Mouse (Mus musculus): ENCODE data around the gene Pkp4. TPM values are rescaled to one million over a fixed set of nuclear protein-coding genes. Genes with fewer than 3 reads are reported as not detected.

Gene Pkp4
- polyA plus RNA-seq, 1 experiment from 2014 or later = 14.7 TPM

GRCm38 (mm10) chr2:59345141-59345839 lies 184.6 kb downstream of the Pkp4 start:
- H3K9ac ChIP-seq (replicated peaks) = no peak overlapping the region
- H3K4me1 ChIP-seq = no peaks in the 10 kb centered on the region
- no peak overlapping the region for H3K4me3 ChIP-seq
- no peaks in the 10 kb centered on the region for H3K9me3 ChIP-seq
- H3K27ac ChIP-seq (replicated peaks) = no peak overlapping the region
- no peaks in the 10 kb centered on the region for H3K27me3 ChIP-seq
- H3K4me2 ChIP-seq (replicated peaks) = no peak overlapping the region
- WGBS = 91% methylated on average over 11 of the region's 11 CpGs
- peaks cover 50% of the 10 kb centered on the region for H3K36me3 ChIP-seq
- no peak for ATAC-seq (ENCODE audit: low FRiP score, low read depth)

GRCm38 (mm10) chr2:59346443-59346842 lies 185.8 kb downstream of the Pkp4 start:
- H3K27ac ChIP-seq (replicated peaks) = no peak overlapping the region
- no peaks in the 10 kb centered on the region for H3K9me3 ChIP-seq
- H3K9ac ChIP-seq (replicated peaks) = no peak overlapping the region
- no peaks in the 10 kb centered on the region for H3K27me3 ChIP-seq
- no peak overlapping the region for H3K4me3 ChIP-seq
- no peak overlapping the region for H3K4me2 ChIP-seq (replicated peaks)
- H3K36me3 ChIP-seq = peaks cover 50% of the 10 kb centered on the region
- no peak for ATAC-seq (ENCODE audit: low FRiP score, low read depth)
- H3K4me1 ChIP-seq = peaks cover 4% of the 10 kb centered on the region; the same call in 1 of the 2 replicates
- WGBS = 90% methylated on average over 12 of the region's 12 CpGs

GRCm38 (mm10) chr2:59348585-59348984 lies 187.9 kb downstream of the Pkp4 start:
- Histone ChIP-seq H3K9me3 (no peaks in the 10 kb centered on the region), H3K27me3 (no peaks in the 10 kb centered on the region), H3K4me2 (replicated peaks) (no peak overlapping the region), H3K36me3 (peaks cover 44% of the 10 kb centered on the region), H3K27ac (replicated peaks) (no peak overlapping the region), H3K4me3 (no peak overlapping the region), H3K4me1 (peaks cover 9% of the 10 kb centered on the region; the same call in 1 of the 2 replicates), H3K9ac (replicated peaks) (no peak overlapping the region)
- ATAC-seq (ENCODE audit: low FRiP score, low read depth) = no peak
- 94% methylated on average over 8 of the region's 8 CpGs for WGBS

- 79% methylated on average over 3 of the region's 3 CpGs for WGBS
- Histone ChIP-seq H3K4me3 (no peak overlapping the region), H3K27ac (replicated peaks) (no peak overlapping the region), H3K27me3 (no peaks in the 10 kb centered on the region), H3K4me2 (replicated peaks) (no peak overlapping the region), H3K4me1 (peaks cover 9% of the 10 kb centered on the region; the same call in 1 of the 2 replicates), H3K9ac (replicated peaks) (no peak overlapping the region), H3K9me3 (no peaks in the 10 kb centered on the region), H3K36me3 (peaks cover 46% of the 10 kb centered on the region)
- no peak for ATAC-seq (ENCODE audit: low FRiP score, low read depth)
These were observed 189.4 kb downstream of the Pkp4 start for GRCm38 (mm10) chr2:59350094-59350493.

- no peak overlapping the region for H3K4me3 ChIP-seq
- WGBS = 75% methylated on average over 16 of the region's 16 CpGs
- ATAC-seq (ENCODE audit: low FRiP score, low read depth) = peak; percentile 57; the same call in 1 of the 2 replicates
- no peak overlapping the region for H3K27ac ChIP-seq (replicated peaks)
- no peaks in the 10 kb centered on the region for H3K9me3 ChIP-seq
- H3K27me3 ChIP-seq = no peaks in the 10 kb centered on the region
- peaks cover 39% of the 10 kb centered on the region for H3K36me3 ChIP-seq
- peaks cover 9% of the 10 kb centered on the region; the same call in 1 of the 2 replicates for H3K4me1 ChIP-seq
- H3K9ac ChIP-seq (replicated peaks) = no peak overlapping the region
- H3K4me2 ChIP-seq (replicated peaks) = no peak overlapping the region
These were observed 190.9 kb downstream of the Pkp4 start for GRCm38 (mm10) chr2:59351303-59352099.

- peaks cover 26% of the 10 kb centered on the region for H3K36me3 ChIP-seq
- 85% methylated on average over 3 of the region's 3 CpGs for WGBS
These were observed 193.2 kb downstream of the Pkp4 start for GRCm38 (mm10) chr2:59353821-59354220.

GRCm38 (mm10) chr2:59355531-59356289 lies 195.1 kb downstream of the Pkp4 start:
- H3K27me3 ChIP-seq = no peaks in the 10 kb centered on the region
- WGBS = 96% methylated on average over 5 of the region's 5 CpGs
- peaks cover 23% of the 10 kb centered on the region for H3K36me3 ChIP-seq
- no peak overlapping the region for H3K9ac ChIP-seq (replicated peaks)
- no peaks in the 10 kb centered on the region for H3K9me3 ChIP-seq
- peaks cover 9% of the 10 kb centered on the region; the same call in 1 of the 2 replicates for H3K4me1 ChIP-seq
- H3K27ac ChIP-seq (replicated peaks) = no peak overlapping the region
- H3K4me2 ChIP-seq (replicated peaks) = no peak overlapping the region
- H3K4me3 ChIP-seq = no peak overlapping the region
- no peak for ATAC-seq (ENCODE audit: low FRiP score, low read depth)

More at GRCm38 (mm10) chr2:59353821-59354220, 193.2 kb downstream of the Pkp4 start:
- Histone ChIP-seq H3K4me3 (no peak overlapping the region), H3K27me3 (no peaks in the 10 kb centered on the region), H3K4me2 (replicated peaks) (no peak overlapping the region), H3K4me1 (peaks cover 9% of the 10 kb centered on the region; the same call in 1 of the 2 replicates), H3K9me3 (no peaks in the 10 kb centered on the region), H3K27ac (replicated peaks) (no peak overlapping the region), H3K9ac (replicated peaks) (no peak overlapping the region)
- ATAC-seq (ENCODE audit: low FRiP score, low read depth) = no peak

GRCm38 (mm10) chr2:59359760-59360342 lies 199.2 kb downstream of the Pkp4 start:
- H3K27ac ChIP-seq (replicated peaks) = no peak overlapping the region
- no peak overlapping the region for H3K9ac ChIP-seq (replicated peaks)
- ATAC-seq (ENCODE audit: low FRiP score, low read depth) = no peak
- WGBS = 78% methylated on average over 9 of the region's 9 CpGs
- no peaks in the 10 kb centered on the region for H3K9me3 ChIP-seq
- H3K4me3 ChIP-seq = no peak overlapping the region
- no peaks in the 10 kb centered on the region for H3K4me1 ChIP-seq
- H3K27me3 ChIP-seq = no peaks in the 10 kb centered on the region
- peaks cover 8% of the 10 kb centered on the region for H3K36me3 ChIP-seq
- no peak overlapping the region for H3K4me2 ChIP-seq (replicated peaks)

- Histone ChIP-seq H3K27ac (replicated peaks) (no peak overlapping the region), H3K9me3 (no peaks in the 10 kb centered on the region), H3K4me3 (no peak overlapping the region), H3K36me3 (no peaks in the 10 kb centered on the region), H3K4me2 (replicated peaks) (no peak overlapping the region), H3K4me1 (no peaks in the 10 kb centered on the region), H3K27me3 (no peaks in the 10 kb centered on the region), H3K9ac (replicated peaks) (no peak overlapping the region)
- ATAC-seq (ENCODE audit: low FRiP score, low read depth) = no peak
- WGBS = 22% methylated on average over 4 of the region's 4 CpGs
These were observed 200.7 kb downstream of the Pkp4 start for GRCm38 (mm10) chr2:59361350-59361780.

GRCm38 (mm10) chr2:59364156-59364842 lies 203.6 kb downstream of the Pkp4 start:
- Histone ChIP-seq H3K4me2 (replicated peaks) (no peak overlapping the region), H3K27me3 (no peaks in the 10 kb centered on the region), H3K27ac (replicated peaks) (no peak overlapping the region), H3K36me3 (no peaks in the 10 kb centered on the region), H3K4me1 (no peaks in the 10 kb centered on the region), H3K9ac (replicated peaks) (no peak overlapping the region), H3K9me3 (no peaks in the 10 kb centered on the region), H3K4me3 (no peak overlapping the region)
- WGBS = 92% methylated on average over 3 of the region's 3 CpGs
- ATAC-seq (ENCODE audit: low FRiP score, low read depth) = no peak

- Histone ChIP-seq H3K36me3 (no peaks in the 10 kb centered on the region), H3K4me1 (no peaks in the 10 kb centered on the region), H3K9ac (replicated peaks) (no peak overlapping the region), H3K9me3 (no peaks in the 10 kb centered on the region), H3K4me2 (replicated peaks) (no peak overlapping the region), H3K27me3 (no peaks in the 10 kb centered on the region), H3K4me3 (no peak overlapping the region), H3K27ac (replicated peaks) (no peak overlapping the region)
- WGBS = over 99% methylated on average over 4 of the region's 4 CpGs
- no peak for ATAC-seq (ENCODE audit: low FRiP score, low read depth)
These were observed 206.5 kb downstream of the Pkp4 start for GRCm38 (mm10) chr2:59367191-59367590.
